ENCODE assay signal across 13 mouse cellular contexts in the genomic region with DNA sequence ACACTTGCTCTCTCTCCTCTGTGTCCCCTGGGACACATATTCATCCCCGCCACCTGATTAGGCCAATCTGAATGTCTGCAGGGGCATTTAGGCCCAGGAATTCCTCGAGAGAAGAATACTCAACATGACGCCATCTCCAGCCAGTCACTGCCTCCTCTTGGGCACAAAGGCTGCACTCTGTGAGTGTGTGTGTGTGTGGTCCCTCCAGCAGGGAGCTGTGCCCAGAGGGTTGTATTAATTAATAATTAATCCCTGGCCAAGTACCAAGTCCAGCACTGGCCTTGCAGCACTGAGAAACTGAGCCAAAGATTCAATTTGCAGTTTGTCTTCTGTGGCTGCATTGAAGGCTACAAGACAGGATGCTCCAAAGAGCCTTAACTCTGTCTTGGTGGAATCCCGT.
DNase-seq lines count a peak whose midpoint lies in the region; ATAC-seq and TF ChIP-seq lines count a peak whose summit lies in the region.
"Had no signal": no experiment of that assay in that cellular context is flagged by ENCODE, and none has a peak within 500 bp of the region (broad histone marks: within the 10 kb centered on the region; RNA-seq: fewer than 3 reads in every experiment).

No protein-coding gene starts in this region.

- no peak for TF ChIP-seq POLR2A in kidney, adult 2 months (IDR thresholded peaks at IDR 0.05; ENCODE audit: low read depth, low read length)

- no peak overlapping the region for H3K9ac ChIP-seq in hindbrain, embryonic 16.5 days (ENCODE audit: low read depth, low read length)
- H3K9ac ChIP-seq in hindbrain, embryonic 12.5 days: no peak overlapping the region

- no peaks in the 10 kb centered on the region for H3K36me3 ChIP-seq in hindbrain, embryonic 16.5 days (ENCODE audit: control insufficient read depth, insufficient read depth, low read length)
- no peaks in the 10 kb centered on the region for H3K36me3 ChIP-seq in hindbrain, embryonic 12.5 days
- no peaks in the 10 kb centered on the region for H3K36me3 ChIP-seq in kidney, adult 2 months (ENCODE audit: control insufficient read depth, insufficient read depth, low read length)
- H3K36me3 ChIP-seq: embryonic facial prominence, embryonic 10.5 days had no signal

- no peaks in the 10 kb centered on the region for H3K9me3 ChIP-seq in hindbrain, embryonic 16.5 days (ENCODE audit: control insufficient read depth, low read length)
- H3K9me3 ChIP-seq in hindbrain, embryonic 12.5 days (replicated peaks): no peaks in the 10 kb centered on the region
- H3K9me3 ChIP-seq: embryonic facial prominence, embryonic 10.5 days had no signal

- no peak overlapping the region for H3K27ac ChIP-seq in hindbrain, embryonic 16.5 days (ENCODE audit: low read depth, low read length)
- H3K27ac ChIP-seq in hindbrain, embryonic 12.5 days: no peak overlapping the region
- H3K27ac ChIP-seq in kidney, adult 2 months (ENCODE audit: insufficient read depth, low read depth, low read length): no peak overlapping the region
- H3K27ac ChIP-seq: embryonic facial prominence, embryonic 10.5 days had no signal

- WGBS in hindbrain, embryonic 16.5 days: 51% methylated on average over 4 of the region's 4 CpGs
- WGBS in hindbrain, embryonic 12.5 days: 70% methylated on average over 4 of the region's 4 CpGs
- 45% methylated on average over 4 of the region's 4 CpGs for WGBS in kidney, adult 2 months

- no peak for TF ChIP-seq CTCF in kidney, adult 2 months (conservative IDR thresholded peaks at IDR 0.05; ENCODE audit: insufficient read depth, insufficient read length, low read depth, low read length)

- peak; percentile 73 for ATAC-seq in hindbrain, embryonic 16.5 days
- ATAC-seq in hindbrain, embryonic 12.5 days (ENCODE audit: low FRiP score): no peak
- ATAC-seq: CD4-positive, CD25-positive, alpha-beta regulatory T cell, adult 4 months had no signal

- H3K4me3 ChIP-seq in hindbrain, embryonic 16.5 days (ENCODE audit: low read length): no peak overlapping the region
- H3K4me3 ChIP-seq in hindbrain, embryonic 12.5 days: no peak overlapping the region
- H3K4me3 ChIP-seq in kidney, adult 2 months (ENCODE audit: insufficient read depth, low read depth, low read length): no peak overlapping the region
- H3K4me3 ChIP-seq: embryonic facial prominence, embryonic 10.5 days had no signal

- peak; percentile 4 for DNase-seq in thymus, postnatal 4 days
- no peak for DNase-seq in thymus, postnatal 25 days
- peak; percentile 91 for DNase-seq in kidney, adult 2 months
- peak; percentile 25 for DNase-seq in retina, postnatal 7 days (ENCODE audit: low read depth, low spot score)
- no peak for DNase-seq in urinary bladder, postnatal 10 days (ENCODE audit: low spot score)
- no peak for DNase-seq in frontal cortex, postnatal 14 days (ENCODE audit: low spot score in 2 of 2)
- DNase-seq: heart, postnatal 4 days; lung, postnatal 14 days; thymus, adult 18-20 months had no signal

- H3K4me1 ChIP-seq in hindbrain, embryonic 16.5 days (ENCODE audit: control insufficient read depth, insufficient read depth, low read depth, low read length): 0 out of 2 replicates have a peak, but pooled peaks cover 2% of the 10 kb centered on the region
- H3K4me1 ChIP-seq in hindbrain, embryonic 12.5 days: no peaks in the 10 kb centered on the region
- H3K4me1 ChIP-seq in kidney, adult 2 months (ENCODE audit: control insufficient read depth, insufficient read depth, low read length): peaks cover 20% of the 10 kb centered on the region
- H3K4me1 ChIP-seq: embryonic facial prominence, embryonic 10.5 days had no signal

- no peaks in the 10 kb centered on the region for H3K27me3 ChIP-seq in hindbrain, embryonic 16.5 days (replicated peaks; ENCODE audit: control insufficient read depth, insufficient read depth, low read length)
- no peaks in the 10 kb centered on the region for H3K27me3 ChIP-seq in hindbrain, embryonic 12.5 days
- no peaks in the 10 kb centered on the region for H3K27me3 ChIP-seq in kidney, adult 2 months (replicated peaks; ENCODE audit: control insufficient read depth, insufficient read depth, low read length)

- H3K4me2 ChIP-seq in hindbrain, embryonic 16.5 days (ENCODE audit: low read length): no peak overlapping the region
- no peak overlapping the region for H3K4me2 ChIP-seq in hindbrain, embryonic 12.5 days (replicated peaks)

Comparison
In these comparisons a context has a peak if more than half of its experiments do, and no peak if none do; other contexts are left out.
1. DNase-seq: peak in thymus, postnatal 4 days (single experiment), kidney, adult 2 months (single experiment) and retina, postnatal 7 days (single experiment); none in thymus, postnatal 25 days (single experiment), urinary bladder, postnatal 10 days (single experiment) and frontal cortex, postnatal 14 days (0 of 2).